Mouse (Mus musculus) midbrain, embryonic 11.5 days (tissue): ENCODE data around the gene Grin2d. TPM values are rescaled to one million over a fixed set of nuclear protein-coding genes. Genes with fewer than 3 reads are reported as not detected.

Experiments
- ATAC-seq: fragments of 200-750 bp; cut with Nextera tagmentation; 2 replicates; pipeline ENCODE4 v1.8.0; 2017; ENCODE audit warnings: moderate TSS enrichment, moderate library complexity; ENCODE audit not compliant: low FRiP score
- DNase-seq: peaks from one replicate; pipeline ENCODE4 v3.0.0; 2015; ENCODE audit warnings: low spot score; ENCODE audit errors: missing footprints
- H3K27ac ChIP-seq: fragments of 300-500 bp; sonication (generic); 2 replicates; pipeline ENCODE4 v1.5.1; 2014; ENCODE audit warnings: low read depth, low read length
- H3K27me3 ChIP-seq: fragments of 300-500 bp; sonication (generic); 2 replicates; pipeline ENCODE4 v1.6.1; 2014; ENCODE audit warnings: mild to moderate bottlenecking, low read length, moderate library complexity, mixed read lengths; ENCODE audit not compliant: control insufficient read depth, insufficient read depth
- H3K36me3 ChIP-seq: fragments of 300-500 bp; sonication (generic); 2 replicates; pipeline ENCODE4 v1.6.1; 2014; ENCODE audit warnings: mild to moderate bottlenecking, low read length, moderate library complexity, mixed read lengths; ENCODE audit not compliant: control insufficient read depth, insufficient read depth
- H3K4me1 ChIP-seq: fragments of 300-500 bp; sonication (generic); 2 replicates; pipeline ENCODE4 v1.6.1; 2014; ENCODE audit warnings: low read length; ENCODE audit not compliant: control insufficient read depth, insufficient read depth
- H3K4me2 ChIP-seq: fragments of 300-500 bp; sonication (generic); 2 replicates; pipeline ENCODE4 v1.6.1; 2014; ENCODE audit warnings: mild to moderate bottlenecking, moderate library complexity
- H3K4me3 ChIP-seq: fragments of 300-500 bp; sonication (generic); 2 replicates; pipeline ENCODE4 v1.5.1; 2014; ENCODE audit warnings: low read depth, low read length
- H3K9ac ChIP-seq: fragments of 300-500 bp; sonication (generic); 2 replicates; pipeline ENCODE4 v1.6.1; 2014; ENCODE audit warnings: low read length
- H3K9me3 ChIP-seq: fragments of 300-500 bp; sonication (generic); 2 replicates; pipeline ENCODE4 v1.6.1; 2016; ENCODE audit warnings: low read length; ENCODE audit not compliant: control insufficient read depth
- WGBS: fragments of 180-500 bp; shearing (Covaris S2); extraction: QIAGEN DNeasy Blood & Tissue Kit; methylation state at CpG from one replicate; pipeline ENCODE4 v1.1.7; 2014; 5-methylcytosine and 5-hydroxymethylcytosine counted together
- polyA plus RNA-seq: library from polyadenylated mRNA; unstranded; fragments of >200 nt; fragmentation: Nextera tagmentation; extraction: Ambion mirVana; gene quantifications from 2 replicates; pipeline ENCODE4 v1.2.1, GENCODE M21; 2014

The Grin2d gene
- polyA plus RNA-seq, 1 experiment from 2014 or later: 0.14 TPM

- H3K27me3 ChIP-seq: peaks cover 5% of the 10 kb centered on the region
- H3K4me1 ChIP-seq: peaks cover 3% of the 10 kb centered on the region
- ATAC-seq (no peak), DNase-seq (no peak)
- H3K27ac ChIP-seq: no peak overlapping the region
- H3K4me3 ChIP-seq: no peak overlapping the region
- no peak overlapping the region for H3K4me2 ChIP-seq
- peaks cover 12% of the 10 kb centered on the region for H3K36me3 ChIP-seq
- H3K9ac ChIP-seq: no peak overlapping the region
- H3K9me3 ChIP-seq: no peaks in the 10 kb centered on the region
Measured at GRCm38 (mm10) chr7:45820913-45821312, 57.3 kb downstream of the Grin2d start.

GRCm38 (mm10) chr7:45819843-45820242, 58.3 kb downstream of the Grin2d start:
- H3K36me3 ChIP-seq: peaks cover 3% of the 10 kb centered on the region; the same call in 1 of the 2 replicates

GRCm38 (mm10) chr7:45815984-45816351, 62.2 kb downstream of the Grin2d start:
- Histone ChIP-seq H3K4me3 (no peak overlapping the region), H3K27ac (no peak overlapping the region; the same call in 1 of the 2 replicates), H3K9ac (no peak overlapping the region), H3K27me3 (peaks cover 5% of the 10 kb centered on the region), H3K36me3 (peaks cover 15% of the 10 kb centered on the region; the same call in 1 of the 2 replicates), H3K4me2 (no peak overlapping the region), H3K4me1 (peaks cover 28% of the 10 kb centered on the region), H3K9me3 (no peaks in the 10 kb centered on the region)
- ATAC-seq: no peak
- WGBS: 36% methylated on average over 2 of the region's 2 CpGs
- DNase-seq: peak; percentile 82

More at GRCm38 (mm10) chr7:45819843-45820242, 58.3 kb downstream of the Grin2d start:
- H3K27me3 ChIP-seq: peaks cover 5% of the 10 kb centered on the region
- DNase-seq (no peak), ATAC-seq (no peak)
- no peak overlapping the region for H3K27ac ChIP-seq
- H3K4me2 ChIP-seq: no peak overlapping the region
- peaks cover 14% of the 10 kb centered on the region for H3K4me1 ChIP-seq
- 17% methylated on average over 25 of the region's 25 CpGs for WGBS
- H3K4me3 ChIP-seq: no peak overlapping the region
- no peaks in the 10 kb centered on the region for H3K9me3 ChIP-seq
- no peak overlapping the region for H3K9ac ChIP-seq

- Histone ChIP-seq H3K9me3 (no peaks in the 10 kb centered on the region), H3K4me1 (peaks cover 28% of the 10 kb centered on the region), H3K36me3 (peaks cover 20% of the 10 kb centered on the region), H3K4me2 (peak overlapping the region; percentile 43; the same call in 1 of the 2 replicates), H3K27ac (peak overlapping the region; percentile 59), H3K4me3 (no peak overlapping the region), H3K27me3 (peaks cover 5% of the 10 kb centered on the region), H3K9ac (no peak overlapping the region)
- 15% methylated on average over 10 of the region's 10 CpGs for WGBS
- peak; percentile 90 for DNase-seq
- ATAC-seq: 0 out of 2 replicates have a peak, but pooled peaks have one; percentile 1
Measured at GRCm38 (mm10) chr7:45815323-45815983, 62.7 kb downstream of the Grin2d start.

GRCm38 (mm10) chr7:45814841-45815240, 63.3 kb downstream of the Grin2d start:
- ATAC-seq (no peak), DNase-seq (no peak)
- H3K27ac ChIP-seq: peak overlapping the region; percentile 55; the same call in 1 of the 2 replicates
- peaks cover 26% of the 10 kb centered on the region for H3K36me3 ChIP-seq
- peaks cover 27% of the 10 kb centered on the region for H3K4me1 ChIP-seq
- H3K9me3 ChIP-seq: no peaks in the 10 kb centered on the region
- peak overlapping the region; percentile 43 for H3K4me2 ChIP-seq
- WGBS: 3% methylated on average over 5 of the region's 5 CpGs
- H3K9ac ChIP-seq: peak overlapping the region; percentile 21; the same call in 1 of the 2 replicates
- H3K27me3 ChIP-seq: peaks cover 3% of the 10 kb centered on the region
- H3K4me3 ChIP-seq: peak overlapping the region; percentile 19; the same call in 1 of the 2 replicates

- H3K4me3 ChIP-seq: peak within 1 kb of the TSS; percentile 95
- peak within 1 kb of the TSS; percentile 95 for H3K4me2 ChIP-seq
- DNase-seq (peak; percentile 100), ATAC-seq (peak; percentile 98)
- peak within 1 kb of the TSS; percentile 100 for H3K27ac ChIP-seq
- under 1% methylated on average over 55 of the region's 92 CpGs for whole genome bisulfite sequencing
- no peaks in the 10 kb centered on the region for H3K9me3 ChIP-seq
- H3K4me1 ChIP-seq: peaks cover 26% of the 10 kb centered on the region
- peaks cover 33% of the 10 kb centered on the region for H3K36me3 ChIP-seq
- H3K27me3 ChIP-seq: peaks cover 2% of the 10 kb centered on the region; the same call in 1 of the 2 replicates
- peak within 1 kb of the TSS; percentile 99 for H3K9ac ChIP-seq
Measured at GRCm38 (mm10) chr7:45813787-45814779, 64.1 kb downstream of the Grin2d start, which contains the start of gene Cyth2. Gene Cyth2 (minus strand): TSS chr7:45814581.

- Histone ChIP-seq H3K27ac (no peak overlapping the region), H3K9me3 (no peaks in the 10 kb centered on the region), H3K4me1 (peaks cover 26% of the 10 kb centered on the region), H3K4me2 (peak overlapping the region; percentile 95), H3K4me3 (peak overlapping the region; percentile 95), H3K36me3 (peaks cover 42% of the 10 kb centered on the region), H3K27me3 (no peaks in the 10 kb centered on the region), H3K9ac (peak overlapping the region; percentile 99)
- WGBS: 89% methylated on average over 8 of the region's 8 CpGs
- ATAC-seq: no peak
- DNase-seq: no peak
Measured at GRCm38 (mm10) chr7:45812921-45813320, 65.3 kb downstream of the Grin2d start.

GRCm38 (mm10) chr7:45809276-45810075, 68.7 kb downstream of the Grin2d start:
- Histone ChIP-seq H3K9ac (no peak overlapping the region), H3K36me3 (peaks cover 51% of the 10 kb centered on the region)

More at GRCm38 (mm10) chr7:45809276-45810075, 68.7 kb downstream of the Grin2d start:
- 90% methylated on average over 14 of the region's 14 CpGs for WGBS
- no peak for DNase-seq
- no peak overlapping the region for H3K4me2 ChIP-seq
- H3K4me1 ChIP-seq: peaks cover 12% of the 10 kb centered on the region
- H3K9me3 ChIP-seq: no peaks in the 10 kb centered on the region
- no peak overlapping the region for H3K4me3 ChIP-seq
- H3K27ac ChIP-seq: no peak overlapping the region
- ATAC-seq: no peak
- no peaks in the 10 kb centered on the region for H3K27me3 ChIP-seq
